Mouse (Mus musculus) embryo, embryonic 10.5 days (tissue): ENCODE measurements at regions not wholly inside any gene's neighbourhood (a gene's known extent, or its start where the extent isn't known, plus 50 kb on each side); places are given as distances from the start of the nearest gene placed in this dataset.

Experiments
- DNase-seq: peaks from one replicate; pipeline ENCODE4 v3.0.0-alpha.2; 2015; ENCODE audit warnings: low spot score

- DNase-seq, result no peak
Measured at GRCm38 (mm10) chr9:61291646-61292045, 80.5 kb upstream of the Tle3 start.

- DNase-seq, result no peak
Measured at GRCm38 (mm10) chr9:61292501-61292900, 79.7 kb upstream of the Tle3 start.

DNA sequence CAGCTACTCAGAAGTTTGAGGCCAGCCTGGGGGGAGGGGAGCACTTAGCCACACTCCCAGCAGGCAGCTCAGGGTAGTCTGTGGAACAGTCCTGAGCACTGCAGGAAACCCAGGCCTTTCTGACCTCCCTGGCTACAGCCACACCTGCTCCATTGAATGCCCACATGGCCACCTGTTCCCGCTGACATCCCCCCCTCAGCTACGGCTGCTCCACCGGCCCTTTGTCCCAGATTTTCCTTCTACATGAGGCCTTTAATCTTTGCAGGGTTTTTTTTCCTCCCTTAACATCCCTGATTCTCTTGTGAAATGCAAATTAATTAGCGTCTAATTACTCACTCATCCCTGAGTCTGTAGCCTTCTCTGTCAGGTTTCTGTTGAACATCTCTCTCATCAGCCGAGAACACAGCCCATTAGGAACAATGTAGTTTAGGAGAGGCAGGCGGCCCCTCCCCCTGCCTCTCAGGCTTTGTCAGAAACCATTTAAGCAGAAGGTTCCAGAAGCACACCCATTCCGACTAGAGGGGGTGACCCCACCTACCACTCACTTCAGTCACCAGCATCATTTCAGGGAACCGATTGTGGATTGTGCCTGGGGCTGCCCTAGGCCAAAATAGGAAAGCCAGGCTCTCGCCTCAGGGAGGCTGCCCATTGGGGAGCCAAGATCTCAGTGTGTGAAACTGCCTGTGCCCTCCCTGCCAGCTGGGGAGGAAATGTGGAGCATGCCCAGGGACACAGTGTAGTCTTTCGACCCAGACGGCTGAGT is 78.8 kb upstream of the Tle3 start:
- DNase-seq, result peak; percentile 61

GRCm38 (mm10) chr9:61295001-61295400 is 77.2 kb upstream of the Tle3 start:
- DNase-seq, result no peak

DNA sequence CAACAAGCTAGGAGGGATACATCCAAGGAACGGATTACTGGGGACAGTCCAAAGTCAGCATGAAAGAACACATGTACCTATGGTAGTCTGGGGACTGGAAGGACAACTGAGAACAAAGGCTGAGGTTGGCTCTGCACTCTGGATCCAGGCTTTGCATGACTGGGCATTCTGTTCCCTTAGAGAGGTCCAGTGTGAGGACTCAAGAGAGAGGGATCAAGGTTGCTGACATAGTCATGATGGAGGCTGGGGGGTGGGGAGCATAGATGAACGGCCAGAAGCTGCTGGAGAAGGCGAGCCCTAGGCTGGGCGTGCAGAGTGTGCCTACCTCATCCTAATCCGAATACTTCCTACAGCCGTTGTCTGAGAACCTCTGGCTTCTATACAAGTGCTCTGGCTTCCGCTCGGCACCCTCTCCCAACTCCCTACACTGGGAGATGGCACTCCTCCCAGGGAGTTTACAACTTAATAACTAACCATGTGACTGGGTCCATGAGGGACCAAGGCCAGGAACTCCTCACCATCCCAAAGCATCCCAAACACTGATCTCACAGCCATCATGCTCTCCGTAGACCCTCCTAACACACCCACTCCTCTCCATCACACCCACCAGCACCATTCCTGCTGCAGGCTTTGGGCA is 75.7 kb upstream of the Tle3 start:
- DNase-seq, result no peak

DNA sequence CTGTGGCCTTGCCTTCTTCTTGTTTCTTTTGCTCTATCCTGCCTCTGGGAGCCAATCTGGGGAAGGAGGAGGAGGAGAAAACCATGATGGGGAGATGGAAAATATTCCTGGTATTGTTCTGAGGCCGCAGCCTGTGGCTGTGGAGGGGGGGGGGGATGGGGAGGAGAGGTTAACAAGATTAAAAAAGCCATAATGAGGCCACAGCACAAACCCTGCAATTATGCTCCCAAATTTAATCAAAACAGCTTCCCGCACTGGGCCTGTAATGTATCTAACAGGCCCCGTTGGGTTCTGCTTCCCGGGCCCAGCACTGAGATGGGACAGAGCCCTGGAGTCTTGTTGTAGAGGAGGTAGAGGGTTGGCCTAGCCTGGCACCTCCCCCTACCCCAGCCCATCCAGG is 74.8 kb upstream of the Tle3 start:
- DNase-seq, result no peak

DNA sequence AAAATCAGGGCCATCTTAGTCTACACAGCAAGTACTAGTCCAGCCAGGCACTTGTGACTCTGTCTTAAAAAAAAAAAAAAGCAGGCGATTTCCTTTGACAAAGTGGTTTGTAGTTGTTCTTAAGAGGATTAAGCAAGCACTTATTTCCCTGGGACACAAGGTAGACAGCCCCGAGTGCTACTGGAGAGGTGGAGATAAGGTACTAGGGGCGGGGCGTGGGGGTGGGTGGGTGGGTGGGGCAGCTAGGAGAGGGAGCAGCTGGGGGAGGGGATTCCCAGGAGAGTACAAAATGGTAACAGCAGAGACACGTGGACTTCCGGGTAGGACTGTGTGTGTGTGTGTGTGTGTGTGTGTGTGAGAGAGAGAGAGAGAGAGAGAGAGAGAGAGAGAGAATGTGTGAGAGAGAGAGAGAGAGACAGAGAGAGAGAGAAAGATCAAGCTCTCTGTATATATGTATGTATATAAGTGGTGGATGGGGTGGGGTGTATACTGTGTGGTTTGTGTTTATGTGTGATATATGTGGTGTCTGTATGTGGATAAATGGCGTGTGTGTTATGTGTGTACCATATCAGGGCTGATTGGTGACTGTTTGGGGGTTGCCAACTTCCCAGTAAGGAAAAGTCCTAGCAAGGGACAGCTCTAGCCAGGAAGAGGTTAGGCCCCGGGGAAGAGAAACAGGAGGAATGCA is 72.1 kb upstream of the Tle3 start:
- no peak for DNase-seq

DNA sequence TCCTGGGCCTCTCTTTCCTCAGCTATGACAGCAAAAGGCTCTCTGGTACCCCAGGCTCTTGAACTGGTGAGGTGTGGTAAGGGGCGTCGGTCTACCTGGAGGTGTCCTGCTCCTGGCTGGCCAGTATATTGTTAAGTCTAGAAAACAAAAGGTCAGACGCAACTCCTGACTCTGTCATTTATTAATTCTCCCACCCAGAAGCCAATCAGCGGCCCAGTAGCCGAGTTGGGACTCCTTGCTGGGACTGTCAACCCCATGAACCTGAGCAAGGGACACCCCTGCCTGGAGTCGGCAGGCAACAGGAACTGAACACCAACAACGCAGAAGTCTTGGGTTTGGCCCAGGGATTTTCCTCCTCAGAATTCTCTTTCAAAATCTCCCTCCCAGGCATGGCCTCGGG is 71.1 kb upstream of the Tle3 start:
- no peak for DNase-seq

DNA sequence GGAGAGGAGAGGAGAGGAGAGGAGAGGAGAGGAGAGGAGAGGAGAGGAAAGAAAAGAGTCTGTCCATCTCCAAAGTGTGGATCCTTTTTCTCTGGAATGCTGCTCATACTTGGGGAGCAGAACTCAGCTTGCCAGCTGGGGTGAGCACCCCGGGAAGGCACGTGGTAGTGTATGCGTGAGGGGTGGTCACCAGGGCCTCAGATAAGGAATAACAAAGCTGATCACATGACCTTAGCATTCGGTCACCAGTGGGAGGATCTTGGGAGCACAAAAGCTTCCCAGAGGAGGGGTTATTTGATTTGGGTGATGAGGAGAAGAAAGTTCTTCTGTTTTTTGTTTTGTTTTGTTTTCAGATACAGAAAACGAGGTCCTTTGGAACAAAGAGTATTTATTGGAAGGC is 69.4 kb upstream of the Tle3 start:
- no peak for DNase-seq

- DNase-seq, result no peak
Measured at GRCm38 (mm10) chr9:61306306-61306705, 65.9 kb upstream of the Tle3 start.

DNA sequence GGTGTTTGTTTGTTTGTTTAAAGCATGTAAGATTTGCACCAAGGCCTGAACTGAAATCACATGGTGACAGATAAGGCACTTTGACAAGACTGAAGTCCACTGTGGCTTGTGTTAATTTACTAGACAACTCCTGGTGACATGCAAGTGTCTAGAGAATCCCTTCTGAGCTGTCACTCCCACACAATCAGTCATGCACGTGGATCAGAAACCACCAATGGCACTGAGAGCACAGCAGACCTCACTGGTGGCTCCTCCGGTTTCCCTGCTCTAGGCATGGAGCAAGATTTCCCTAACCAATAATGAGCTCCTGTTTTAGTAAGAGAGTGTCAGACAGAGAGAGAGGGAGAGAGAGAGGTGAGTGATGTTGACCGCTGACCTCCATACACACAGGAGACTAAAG is 63.1 kb upstream of the Tle3 start:
- DNase-seq, result no peak

DNA sequence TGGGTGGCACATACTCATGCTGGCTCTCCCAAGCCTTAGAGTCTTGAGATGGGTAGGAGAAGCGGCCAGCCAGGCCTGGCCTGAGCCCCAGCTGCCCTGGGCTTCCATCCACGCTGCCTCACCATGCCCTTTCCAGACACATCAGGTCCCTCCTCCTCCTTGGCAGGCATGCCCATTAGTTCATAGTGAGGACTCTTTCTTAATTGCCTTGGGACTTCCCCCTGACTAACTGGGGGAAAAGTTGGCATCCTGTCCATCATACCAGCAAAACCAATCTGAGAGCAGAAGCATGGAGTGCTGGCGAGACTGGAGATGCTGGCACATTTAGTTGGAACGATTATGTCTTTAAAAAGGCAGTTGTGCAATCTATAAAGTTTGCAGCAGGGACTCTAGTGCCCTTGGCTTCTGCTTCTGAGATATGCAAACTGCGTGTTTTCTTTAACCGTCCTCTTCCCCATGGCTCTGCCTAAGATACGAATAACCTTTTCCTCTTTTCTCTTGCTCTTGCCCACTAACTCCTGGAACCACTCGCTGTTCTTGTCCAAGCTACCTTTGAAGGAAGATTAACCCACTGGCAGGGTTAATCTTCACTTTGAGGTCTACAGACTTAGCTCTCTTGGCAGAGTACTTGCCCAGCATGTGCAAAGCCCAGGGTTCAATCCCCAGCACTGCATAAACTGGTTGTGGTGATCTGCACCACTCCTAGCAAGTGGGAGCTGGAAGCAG is 62.2 kb upstream of the Tle3 start:
- no peak for DNase-seq

GRCm38 (mm10) chr9:61310574-61310973 is 61.6 kb upstream of the Tle3 start:
- no peak for DNase-seq

GRCm38 (mm10) chr9:61311604-61312003 is 60.6 kb upstream of the Tle3 start:
- DNase-seq, result peak; percentile 54

DNA sequence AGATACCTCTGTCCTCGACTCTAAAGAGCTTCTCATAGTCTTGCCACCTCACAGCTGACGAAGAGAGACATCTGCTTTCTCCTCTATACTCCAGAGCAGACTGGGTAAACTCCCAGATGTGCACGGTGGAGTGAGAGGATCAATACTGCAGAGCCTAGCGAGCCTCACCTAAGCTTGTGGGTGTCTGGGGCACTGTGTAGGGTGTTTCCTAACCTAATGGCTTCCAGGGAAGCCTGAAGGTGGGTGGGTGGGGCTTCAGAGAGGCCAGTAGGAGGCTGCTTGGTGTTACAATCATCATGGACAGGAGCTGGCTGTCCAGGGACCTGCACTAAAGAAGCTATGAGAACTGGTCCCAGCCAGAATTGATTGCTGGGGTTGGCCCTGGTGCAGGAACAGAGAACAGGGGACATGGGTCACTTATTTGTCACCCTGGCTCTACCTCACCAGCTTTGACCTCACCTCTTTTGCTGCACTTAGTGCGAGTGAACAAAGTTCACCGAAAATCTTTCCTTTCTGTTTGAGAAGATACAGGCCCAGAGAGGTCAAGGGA is 57.5 kb upstream of the Tle3 start:
- no peak for DNase-seq

GRCm38 (mm10) chr9:61315371-61316298 is 56.5 kb upstream of the Tle3 start:
- DNase-seq, result no peak

DNA sequence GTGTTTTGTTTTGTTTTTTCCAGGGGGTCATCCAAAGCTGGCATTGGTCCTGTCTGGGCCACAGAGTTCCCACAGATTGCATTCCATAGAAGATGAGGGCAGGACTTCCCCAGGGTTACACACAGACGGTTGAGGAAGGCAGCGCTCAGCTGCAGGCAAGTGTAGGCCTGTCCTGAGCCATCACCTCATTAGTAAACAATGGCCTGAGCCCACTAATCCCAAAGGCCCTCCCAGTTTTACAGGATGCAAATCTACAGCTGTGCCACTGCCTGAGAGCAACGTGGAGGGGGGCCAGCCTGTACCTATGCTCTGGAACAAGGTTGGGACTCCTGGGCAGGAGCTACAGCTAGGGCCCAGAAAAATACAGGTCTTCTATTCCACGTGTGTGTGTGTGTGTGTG is 55.7 kb upstream of the Tle3 start:
- no peak for DNase-seq

GRCm38 (mm10) chr9:61319721-61320120 is 52.4 kb upstream of the Tle3 start:
- DNase-seq, result no peak

DNA sequence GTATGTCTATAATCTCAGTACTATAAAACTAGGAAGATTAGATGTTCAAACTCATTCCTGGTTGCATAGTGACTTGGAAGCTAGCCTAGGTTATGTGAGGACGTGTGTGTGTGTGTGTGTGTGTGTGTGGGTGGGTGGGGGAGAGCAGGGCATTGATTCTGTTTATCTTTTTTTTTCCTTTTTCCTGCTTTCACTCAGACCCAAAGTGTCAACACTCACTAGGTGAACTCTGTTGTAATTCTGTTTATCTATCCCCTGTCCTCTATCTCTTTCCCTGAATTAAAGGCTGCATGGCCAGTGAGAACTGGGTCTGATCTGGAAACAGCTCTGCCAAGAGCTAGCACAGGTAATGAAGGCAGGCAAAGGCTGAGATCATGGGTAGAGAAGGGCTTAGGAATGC is 50.9 kb upstream of the Tle3 start:
- no peak for DNase-seq

- no peak for DNase-seq
Measured at GRCm38 (mm10) chr9:61321825-61322224, 50.3 kb upstream of the Tle3 start.

DNA sequence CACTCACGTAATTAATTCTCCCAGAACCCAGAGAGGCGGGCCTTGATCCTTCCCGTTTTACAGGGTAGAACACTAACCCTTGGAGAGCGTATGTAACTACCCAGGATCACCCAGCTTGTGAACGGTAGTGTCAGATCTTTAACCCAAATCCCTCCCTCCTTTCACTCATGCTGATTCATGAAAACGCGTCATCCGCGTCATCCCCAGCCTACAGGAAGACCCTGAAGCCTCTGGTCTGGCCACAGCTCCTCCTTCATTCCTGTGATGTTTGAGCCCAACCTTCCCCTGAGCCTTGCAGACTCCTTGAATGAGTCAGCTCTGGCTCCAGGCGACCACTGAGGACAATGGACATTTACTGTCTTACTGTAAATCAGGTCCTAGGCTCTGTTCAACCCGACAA is 49.8 kb upstream of the Tle3 start:
- no peak for DNase-seq
